Mouse (Mus musculus): ENCODE results near the gene Capn1. TPM values are rescaled to one million over a fixed set of nuclear protein-coding genes. Genes with fewer than 3 reads are reported as not detected.

Gene Capn1
- polyA plus RNA-seq, 1 experiment from 2014 or later, result 17.8 TPM

GRCm38 (mm10) chr19:6048681-6049410 is 33.1 kb upstream of the Capn1 start:
- Histone ChIP-seq H3K4me1 (replicated peaks; ENCODE audit: control insufficient read depth, insufficient read depth, low read length) (no peaks in the 10 kb centered on the region; the same call in 1 of the 2 replicates), H3K9me3 (ENCODE audit: control insufficient read depth) (no peaks in the 10 kb centered on the region), H3K27ac (ENCODE audit: low read depth, low read length) (no peak overlapping the region), H3K9ac (ENCODE audit: low read depth, low read length) (no peak overlapping the region), H3K36me3 (ENCODE audit: control insufficient read depth, insufficient read depth) (peaks cover 56% of the 10 kb centered on the region), H3K27me3 (replicated peaks; ENCODE audit: control insufficient read depth, insufficient read depth, low read length) (no peaks in the 10 kb centered on the region), H3K4me2 (replicated peaks; ENCODE audit: low read depth) (no peak overlapping the region), H3K4me3 (ENCODE audit: low read depth, low read length) (no peak overlapping the region)
- no peak for TF ChIP-seq CTCF (IDR thresholded peaks at IDR 0.05; ENCODE audit: low read depth)
- 88% methylated on average over 11 of the region's 11 CpGs for WGBS
- ATAC-seq, result no peak

DNA sequence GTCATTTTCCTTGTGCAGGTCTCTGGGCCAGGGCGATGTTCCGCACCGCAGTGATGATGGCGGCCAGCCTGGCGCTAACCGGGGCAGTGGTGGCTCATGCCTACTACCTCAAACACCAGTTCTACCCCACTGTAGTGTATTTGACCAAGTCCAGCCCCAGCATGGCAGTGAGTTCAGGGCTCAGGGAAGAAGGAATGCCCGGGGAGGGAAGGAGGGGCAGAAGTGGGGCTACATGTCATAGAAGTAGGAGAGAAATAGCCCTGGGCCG is 32.1 kb upstream of the Capn1 start:
- Histone ChIP-seq H3K4me2 (replicated peaks; ENCODE audit: low read depth) (peak overlapping the region; percentile 90), H3K4me3 (ENCODE audit: low read depth, low read length) (peak overlapping the region; percentile 87), H3K9ac (ENCODE audit: low read depth, low read length) (peak overlapping the region; percentile 77), H3K4me1 (replicated peaks; ENCODE audit: control insufficient read depth, insufficient read depth, low read length) (no peaks in the 10 kb centered on the region; the same call in 1 of the 2 replicates), H3K9me3 (ENCODE audit: control insufficient read depth) (no peaks in the 10 kb centered on the region), H3K27me3 (replicated peaks; ENCODE audit: control insufficient read depth, insufficient read depth, low read length) (no peaks in the 10 kb centered on the region), H3K36me3 (ENCODE audit: control insufficient read depth, insufficient read depth) (peaks cover 46% of the 10 kb centered on the region), H3K27ac (ENCODE audit: low read depth, low read length) (0 out of 2 replicates have a peak overlapping the region, but pooled peaks have one; percentile 97)
- no peak for TF ChIP-seq CTCF (IDR thresholded peaks at IDR 0.05; ENCODE audit: low read depth)
- ATAC-seq, result no peak
- WGBS, result 72% methylated on average over 8 of the region's 8 CpGs

GRCm38 (mm10) chr19:6047154-6047898 is 31.6 kb upstream of the Capn1 start:
- peak overlapping the region; percentile 77 for H3K9ac ChIP-seq (ENCODE audit: low read depth, low read length)
- no peaks in the 10 kb centered on the region for H3K9me3 ChIP-seq (ENCODE audit: control insufficient read depth)
- H3K27ac ChIP-seq (ENCODE audit: low read depth, low read length), result peak overlapping the region; percentile 97
- no peaks in the 10 kb centered on the region for H3K27me3 ChIP-seq (replicated peaks; ENCODE audit: control insufficient read depth, insufficient read depth, low read length)
- ATAC-seq, result peak; percentile 26
- H3K4me2 ChIP-seq (replicated peaks; ENCODE audit: low read depth), result peak overlapping the region; percentile 90
- 1% methylated on average over 43 of the region's 44 CpGs for WGBS
- H3K4me1 ChIP-seq (replicated peaks; ENCODE audit: control insufficient read depth, insufficient read depth, low read length), result no peaks in the 10 kb centered on the region; the same call in 1 of the 2 replicates
- 0 out of 2 replicates have a peak, but pooled peaks have one; percentile 18 for TF ChIP-seq CTCF (IDR thresholded peaks at IDR 0.05; ENCODE audit: low read depth)
- peak overlapping the region; percentile 87 for H3K4me3 ChIP-seq (ENCODE audit: low read depth, low read length)
- H3K36me3 ChIP-seq (ENCODE audit: control insufficient read depth, insufficient read depth), result peaks cover 41% of the 10 kb centered on the region

DNA sequence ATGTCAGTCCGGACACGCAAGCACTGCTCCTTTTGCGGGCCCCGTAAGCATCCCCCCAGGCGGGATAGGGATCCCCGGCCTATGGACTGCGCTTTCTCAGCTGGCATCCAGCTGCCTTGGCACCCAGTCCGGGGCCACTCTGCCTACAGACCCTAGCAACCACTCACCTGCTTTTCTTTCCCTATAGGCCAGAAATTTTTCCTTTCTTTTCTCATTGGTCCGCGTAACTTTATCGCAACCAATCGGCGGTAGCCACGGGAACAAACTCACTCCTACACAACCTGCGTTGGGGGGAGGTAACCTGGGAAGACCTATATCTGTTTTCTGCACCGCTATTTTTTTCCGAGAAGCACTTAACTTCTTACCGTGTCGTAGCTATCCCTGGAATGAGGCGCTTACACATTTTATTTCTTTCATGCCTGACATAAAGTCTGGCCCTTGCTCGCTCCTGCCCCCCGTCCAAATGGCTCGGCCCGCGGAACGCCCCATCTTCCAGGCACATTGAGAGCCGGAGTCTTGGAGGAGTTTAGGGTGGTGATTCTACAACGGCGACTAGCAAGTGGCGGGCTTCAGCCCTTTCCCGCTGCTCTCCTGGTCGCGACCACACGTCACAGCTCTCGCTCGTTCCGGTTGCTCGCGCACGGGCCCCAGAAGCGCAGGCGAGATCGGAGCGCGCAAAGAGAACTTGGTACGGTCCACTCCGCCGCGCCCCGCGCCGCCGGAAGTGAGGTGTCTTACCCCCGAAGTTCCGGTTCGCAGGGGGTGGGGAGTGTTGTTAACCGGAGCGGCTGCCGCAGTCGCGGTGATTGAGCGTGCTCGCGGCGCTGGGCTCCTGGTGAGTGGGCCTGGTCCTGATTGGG is 30.8 kb upstream of the Capn1 start, which contains the start of gene Syvn1:
TSS of gene Syvn1 (plus strand) at position 283 of the 860 bp plus-strand sequence.
- no peaks in the 10 kb centered on the region; the same call in 1 of the 2 replicates for H3K4me1 ChIP-seq (replicated peaks; ENCODE audit: control insufficient read depth, insufficient read depth, low read length)
- H3K4me3 ChIP-seq (ENCODE audit: low read depth, low read length), result peak within 1 kb of the TSS; percentile 87
- H3K9ac ChIP-seq (ENCODE audit: low read depth, low read length), result peak within 1 kb of the TSS; percentile 77
- H3K9me3 ChIP-seq (ENCODE audit: control insufficient read depth), result no peaks in the 10 kb centered on the region
- H3K27ac ChIP-seq (ENCODE audit: low read depth, low read length), result peak within 1 kb of the TSS; percentile 97
- H3K36me3 ChIP-seq (ENCODE audit: control insufficient read depth, insufficient read depth), result peaks cover 33% of the 10 kb centered on the region
- TF ChIP-seq CTCF (IDR thresholded peaks at IDR 0.05; ENCODE audit: low read depth), result 0 out of 2 replicates have a peak, but pooled peaks have one; percentile 10
- no peaks in the 10 kb centered on the region for H3K27me3 ChIP-seq (replicated peaks; ENCODE audit: control insufficient read depth, insufficient read depth, low read length)
- peak within 1 kb of the TSS; percentile 90 for H3K4me2 ChIP-seq (replicated peaks; ENCODE audit: low read depth)
- ATAC-seq, result peak; percentile 87
- WGBS, result under 1% methylated on average over 65 of the region's 65 CpGs

DNA sequence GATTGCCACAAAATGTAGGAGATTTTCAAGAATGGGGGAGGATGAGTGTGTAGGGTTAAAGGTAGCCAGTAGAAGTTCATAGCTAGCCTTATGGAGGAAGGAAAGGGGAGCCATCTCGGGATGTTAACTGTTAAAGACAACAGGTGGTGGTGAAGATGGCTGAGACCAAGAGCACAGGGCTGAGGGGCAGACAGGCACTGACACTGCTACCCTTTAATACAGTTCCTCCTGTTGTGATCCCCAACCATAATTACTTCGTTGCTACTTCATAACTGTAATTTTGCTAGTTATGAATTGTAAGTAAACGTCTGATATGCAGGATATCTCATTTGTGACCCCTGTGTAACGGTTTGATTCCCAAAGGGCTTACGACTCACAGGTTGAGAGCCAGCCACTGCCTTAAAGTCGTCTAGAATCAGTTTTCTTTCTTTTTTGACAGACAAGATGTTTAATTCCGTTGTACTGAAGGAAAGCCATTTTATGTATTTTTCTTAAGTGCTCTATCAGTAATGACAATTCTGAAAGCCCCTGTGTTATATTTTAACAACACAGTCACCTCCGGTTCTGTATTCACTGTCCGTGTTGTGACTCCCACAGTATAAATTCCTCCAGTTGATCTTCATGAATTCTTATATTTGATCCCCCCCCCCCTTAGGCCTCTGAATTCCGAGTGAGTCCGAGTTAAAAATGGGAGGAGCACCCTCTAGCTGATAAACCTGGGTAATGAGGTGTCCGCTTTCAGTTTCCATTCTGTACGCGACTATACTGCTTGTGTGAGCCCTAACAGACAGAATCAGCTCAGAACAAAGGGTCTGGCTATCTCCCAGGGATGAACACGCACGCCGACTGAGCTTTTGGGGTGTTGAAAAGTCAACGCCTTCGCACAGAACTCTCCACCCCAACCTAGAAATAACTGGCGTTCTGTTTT is 29.9 kb upstream of the Capn1 start:
- WGBS, result 12% methylated on average over 20 of the region's 20 CpGs
- no peaks in the 10 kb centered on the region for H3K27me3 ChIP-seq (replicated peaks; ENCODE audit: control insufficient read depth, insufficient read depth, low read length)
- ATAC-seq, result peak; percentile 34
- peak overlapping the region; percentile 64 for H3K9ac ChIP-seq (ENCODE audit: low read depth, low read length)
- H3K27ac ChIP-seq (ENCODE audit: low read depth, low read length), result peak overlapping the region; percentile 97
- no peaks in the 10 kb centered on the region for H3K9me3 ChIP-seq (ENCODE audit: control insufficient read depth)
- H3K36me3 ChIP-seq (ENCODE audit: control insufficient read depth, insufficient read depth), result peaks cover 24% of the 10 kb centered on the region
- H3K4me1 ChIP-seq (replicated peaks; ENCODE audit: control insufficient read depth, insufficient read depth, low read length), result no peaks in the 10 kb centered on the region; the same call in 1 of the 2 replicates
- TF ChIP-seq CTCF (IDR thresholded peaks at IDR 0.05; ENCODE audit: low read depth), result peak; percentile 48
- peak overlapping the region; percentile 87 for H3K4me3 ChIP-seq (ENCODE audit: low read depth, low read length)
- peak overlapping the region; percentile 90 for H3K4me2 ChIP-seq (replicated peaks; ENCODE audit: low read depth)

Data from intestine, postnatal 0 days (tissue).